Mouse (Mus musculus): Measurements from ENCODE around the gene Trp53rkb. TPM values are rescaled to one million over a fixed set of nuclear protein-coding genes. Genes with fewer than 3 reads are reported as not detected.
"Not testable (repeated sequence)": the region's sequence is repeated elsewhere in the genome, so short reads cannot be mapped to it uniquely, and the experiment has no call there.

Gene Trp53rkb
- polyA plus RNA-seq (2017; shearing (Covaris generic)) = 1 to 10 TPM in 1 of 2 experiments, under 1 TPM in 1; 0.41 to 1.0 TPM

GRCm38 (mm10) chr2:166792355-166792754 is at the start of gene Trp53rkb:
TSS of gene Trp53rkb (plus strand) at chr2:166792531.
- no peak for ATAC-seq

GRCm38 (mm10) chr2:166743504-166743903 is 48.8 kb upstream of the Trp53rkb start:
- no peak for ATAC-seq

- ATAC-seq = no peak
Measured at GRCm38 (mm10) chr2:166744433-166744832, 47.9 kb upstream of the Trp53rkb start.

GRCm38 (mm10) chr2:166745849-166746248 is 46.5 kb upstream of the Trp53rkb start:
- ATAC-seq = no peak

- ATAC-seq = not testable (repeated sequence)
Measured at GRCm38 (mm10) chr2:166746261-166746913, 45.9 kb upstream of the Trp53rkb start.

GRCm38 (mm10) chr2:166750620-166751191 is 41.6 kb upstream of the Trp53rkb start:
- no peak for ATAC-seq

GRCm38 (mm10) chr2:166754194-166754593 is 38.1 kb upstream of the Trp53rkb start:
- ATAC-seq = peak; percentile 33

DNA sequence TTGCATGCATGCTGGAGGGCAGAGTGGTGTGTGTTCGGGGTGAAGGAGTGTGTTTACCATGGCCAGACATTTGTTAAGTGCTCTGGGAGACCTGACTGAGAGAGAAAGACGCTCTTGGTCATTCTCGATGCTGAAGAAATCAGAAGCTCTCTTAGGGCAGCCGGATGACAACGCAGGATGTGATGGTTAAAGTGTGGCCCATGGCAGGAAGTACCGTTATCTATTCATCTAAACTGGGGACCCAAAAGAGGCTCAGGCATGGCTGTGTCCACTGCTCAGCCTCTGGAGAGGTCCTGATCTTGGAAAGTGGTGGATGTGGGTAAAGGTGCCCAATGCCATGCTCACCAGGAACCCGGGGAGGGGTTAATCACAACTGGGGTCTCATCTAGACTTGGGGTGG is 37.6 kb upstream of the Trp53rkb start:
- ATAC-seq = peak; percentile 73

- no peak for ATAC-seq
Measured at GRCm38 (mm10) chr2:166757969-166758368, 34.4 kb upstream of the Trp53rkb start.

GRCm38 (mm10) chr2:166764051-166764450 is 28.3 kb upstream of the Trp53rkb start:
- ATAC-seq = no peak

DNA sequence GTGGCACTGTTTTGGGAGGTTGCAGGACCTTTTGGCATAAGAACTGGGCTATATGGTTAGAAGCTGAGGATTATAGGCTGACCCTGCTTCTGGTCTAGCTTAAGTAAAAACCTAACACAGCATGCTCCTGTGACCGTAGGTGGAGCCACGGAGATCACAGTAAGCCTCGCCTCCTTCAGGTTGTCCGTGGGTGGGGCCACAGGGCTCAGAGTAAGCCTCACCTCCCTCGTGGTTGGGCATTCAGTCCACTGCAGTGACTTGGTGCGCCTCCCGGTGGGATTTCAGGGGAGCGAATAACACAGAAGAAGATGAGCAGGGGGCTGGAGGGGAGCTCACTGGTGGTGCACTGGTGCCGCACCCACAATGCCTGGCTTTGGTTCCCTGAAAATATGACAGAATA is 24.7 kb upstream of the Trp53rkb start:
- ATAC-seq = no peak

GRCm38 (mm10) chr2:166771396-166771795 is 20.9 kb upstream of the Trp53rkb start:
- no peak for ATAC-seq

- no peak for ATAC-seq
Measured at GRCm38 (mm10) chr2:166773587-166773986, 18.7 kb upstream of the Trp53rkb start.

DNA sequence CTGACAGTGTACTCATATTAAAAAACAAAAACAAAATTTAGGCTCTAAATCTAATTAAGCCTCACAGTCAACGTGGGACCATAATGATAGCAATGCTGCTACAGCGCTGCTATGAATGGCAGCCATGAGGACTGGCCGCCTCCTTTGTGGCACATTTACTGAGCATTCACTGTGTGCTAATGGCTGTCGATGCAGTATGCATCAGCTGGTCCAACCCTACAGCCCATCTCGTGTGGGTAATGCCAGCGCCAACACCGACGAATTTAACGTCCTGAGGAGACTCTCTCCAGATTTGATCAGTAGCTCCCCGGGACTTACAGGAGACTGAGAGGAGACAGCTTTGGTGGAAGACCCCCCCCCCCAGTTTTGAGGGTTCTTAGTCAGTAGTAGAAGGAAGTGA is 18.1 kb upstream of the Trp53rkb start:
- ATAC-seq = no peak

DNA sequence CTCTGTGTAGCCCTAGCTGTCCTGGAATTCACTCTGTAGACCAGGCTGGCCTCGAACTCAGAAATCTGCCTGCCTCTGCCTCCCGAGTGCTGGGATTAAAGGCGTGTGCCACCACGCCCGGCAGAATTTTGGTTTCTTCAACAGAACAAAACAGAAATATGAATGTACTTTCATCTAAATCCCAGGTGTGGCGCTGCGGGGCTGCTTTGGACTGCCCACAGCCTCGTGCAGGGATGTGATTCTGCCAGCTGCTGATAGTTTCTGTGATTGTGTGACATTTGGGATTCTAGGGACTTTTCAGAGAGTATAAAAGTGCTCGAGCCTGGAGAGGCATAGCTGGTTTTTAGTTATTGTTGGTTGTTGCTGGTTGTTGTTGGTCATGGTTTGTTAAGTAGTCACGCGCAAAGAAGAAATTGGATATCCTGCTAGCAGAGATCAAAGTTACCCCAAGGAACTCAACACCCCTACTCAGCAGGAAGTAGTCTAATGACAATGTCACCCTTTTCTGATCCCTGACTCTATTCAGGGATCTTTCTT is 16.9 kb upstream of the Trp53rkb start:
- peak; percentile 38 for ATAC-seq

DNA sequence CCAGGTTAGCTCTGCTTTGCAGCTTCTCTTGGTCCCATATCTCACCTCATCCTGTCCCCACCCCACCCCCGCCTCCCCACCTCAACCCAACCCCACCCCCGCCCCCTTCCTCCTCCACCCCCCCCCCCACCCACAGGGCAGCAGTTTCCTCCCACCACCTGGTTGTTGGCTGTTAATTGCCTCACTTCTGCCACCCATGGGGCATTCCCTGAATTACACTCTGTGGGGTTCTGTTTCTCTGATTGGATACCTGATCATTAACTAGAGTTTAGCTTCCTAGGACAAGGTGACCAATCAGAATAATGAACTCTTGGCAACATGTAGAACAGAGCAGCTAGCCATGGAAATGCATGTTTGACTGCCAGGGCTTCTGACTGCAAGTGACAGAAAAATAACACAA is 16.1 kb upstream of the Trp53rkb start:
- ATAC-seq = peak; percentile 49

- no peak for ATAC-seq
Measured at GRCm38 (mm10) chr2:166779956-166780355, 12.4 kb upstream of the Trp53rkb start.

DNA sequence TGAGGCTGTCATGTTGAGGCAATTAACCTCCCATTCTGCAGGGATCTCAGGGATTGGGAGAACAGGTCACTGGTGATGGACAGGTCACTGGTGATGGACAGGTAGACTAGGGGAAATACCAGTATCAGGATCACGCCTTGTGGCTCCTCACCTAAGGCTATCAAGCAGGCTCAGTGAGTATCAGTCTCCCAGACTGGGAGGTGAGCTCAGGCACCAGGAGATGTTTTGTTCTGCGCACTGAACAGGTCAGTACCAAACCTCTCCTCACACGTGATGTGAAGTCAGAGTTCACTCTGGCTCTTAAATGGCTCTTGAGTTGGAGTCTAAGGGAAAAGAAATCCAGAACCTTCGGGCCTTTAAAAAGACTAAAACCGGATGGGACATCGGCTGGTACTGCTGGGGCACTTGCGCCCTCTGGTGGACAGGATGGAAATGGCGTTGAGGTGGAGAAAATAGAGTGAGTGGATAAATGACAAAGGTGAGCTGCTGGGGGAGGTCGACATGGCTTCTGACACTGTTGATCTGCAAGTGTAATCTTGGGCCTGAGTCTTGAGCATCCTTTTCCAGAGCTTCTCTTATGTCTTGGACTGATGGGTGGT is 11.3 kb upstream of the Trp53rkb start:
- peak; percentile 65 for ATAC-seq

DNA sequence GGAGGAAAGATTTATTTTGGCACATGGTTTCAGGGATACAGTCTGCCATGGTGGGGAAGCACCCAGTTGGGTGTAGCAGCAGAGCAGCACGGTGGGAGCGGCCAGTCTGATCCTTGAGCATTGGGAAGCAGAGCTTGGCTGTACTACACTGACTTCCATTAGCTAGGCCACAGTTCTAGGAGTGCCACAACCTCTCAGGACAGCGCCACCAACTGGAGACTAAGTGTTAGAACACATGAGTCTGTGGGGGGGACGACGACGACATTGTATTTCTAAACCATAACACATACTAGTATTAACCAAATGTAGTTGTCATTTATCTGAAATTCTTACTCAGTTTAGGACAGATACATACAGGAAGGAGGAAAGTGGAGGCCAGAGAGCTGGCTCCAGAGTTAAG is 8.0 kb upstream of the Trp53rkb start:
- ATAC-seq = no peak

GRCm38 (mm10) chr2:166786353-166787004 is 5.9 kb upstream of the Trp53rkb start:
- ATAC-seq = peak; percentile 89

GRCm38 (mm10) chr2:166791738-166792137 is 593 bp upstream of the Trp53rkb start:
- ATAC-seq = no peak

- ATAC-seq = peak; percentile 87
Measured at GRCm38 (mm10) chr2:166793542-166794214, 1.3 kb downstream of the Trp53rkb start.

Data from activated CD4-positive, CD25-positive, alpha-beta regulatory T cell, adult 4 months (primary cell).